Mouse (Mus musculus) cerebellum, adult 2 months (tissue): ENCODE results near the gene Krtap5-5. TPM values are rescaled to one million over a fixed set of nuclear protein-coding genes. Genes with fewer than 3 reads are reported as not detected.
"Not testable (repeated sequence)": the region's sequence is repeated elsewhere in the genome, so short reads cannot be mapped to it uniquely, and the experiment has no call there.

Experiments used
- DNase-seq, 2 experiments: peaks; one replicate each; pipeline ENCODE4 v3.0.0; 2021
- H3K27ac ChIP-seq: fragments of 200-500 bp; 2 replicates; pipeline ENCODE4 v1.5.1; 2012; ENCODE audit warnings: low read length, control low read depth, inconsistent platforms; ENCODE audit not compliant: insufficient read depth
- H3K27me3 ChIP-seq: fragments of 200-500 bp; 2 replicates; pipeline ENCODE4 v1.6.1; 2012; ENCODE audit warnings: inconsistent platforms, mild to moderate bottlenecking, low read length, moderate library complexity; ENCODE audit not compliant: control insufficient read depth, insufficient read depth
- H3K4me1 ChIP-seq: fragments of 200-500 bp; 2 replicates; pipeline ENCODE4 v1.6.1; 2011; ENCODE audit warnings: low read length; ENCODE audit not compliant: control insufficient read depth, insufficient read depth
- H3K4me3 ChIP-seq: fragments of 200-500 bp; replicated peaks from 2 replicates; pipeline ENCODE3; 2011; ENCODE audit warnings: mild to moderate bottlenecking, low read depth, low read length, control low read depth; ENCODE audit not compliant: insufficient read depth
- CTCF ChIP-seq: fragments of 200-500 bp; IDR thresholded peaks from 2 replicates; pipeline ENCODE4 v1.5.1; 2011; ENCODE audit warnings: low read depth, mild to moderate bottlenecking, control low read depth, low read length, moderate library complexity, borderline replicate concordance; ENCODE audit not compliant: insufficient read depth
- POLR2A ChIP-seq: fragments of 200-500 bp; IDR thresholded peaks from 2 replicates; pipeline ENCODE4 v1.6.1; 2011; ENCODE audit warnings: low read length, control low read depth, borderline replicate concordance; ENCODE audit not compliant: insufficient read depth
- WGBS: fragments of 180-500 bp; shearing (Covaris S2); methylation state at CpG from one replicate; pipeline ENCODE4 v1.1.7; 2018; 5-methylcytosine and 5-hydroxymethylcytosine counted together
- polyA plus RNA-seq: library from polyadenylated mRNA; depleted of rRNA; stranded (reverse); fragments of >200 nt; gene quantifications from 2 replicates; pipeline ENCODE4 v1.2.3, GENCODE M21; 2012

Gene Krtap5-5
- polyA plus RNA-seq, 1 experiment = not detected

DNA sequence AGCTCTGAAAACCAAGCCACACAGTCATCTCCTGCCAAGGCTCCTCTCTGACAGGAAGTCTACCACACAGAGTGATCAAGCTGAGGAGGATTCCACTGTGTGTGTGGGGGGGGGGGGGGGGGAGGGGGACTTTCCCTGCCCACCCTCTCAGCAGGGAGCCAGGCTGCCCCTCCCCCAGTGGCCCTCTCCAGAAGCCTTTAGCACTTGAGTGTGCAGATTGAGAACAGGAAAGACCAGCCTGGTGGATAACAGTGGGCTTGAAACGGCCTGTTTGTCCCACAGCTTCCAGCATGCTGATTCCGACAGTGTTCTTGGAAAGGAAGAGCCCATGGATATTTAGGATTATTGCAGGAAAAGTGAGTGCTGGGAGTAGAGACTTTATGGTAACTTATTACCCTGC, 5.3 kb downstream of the Krtap5-5 start:
- Histone ChIP-seq H3K27ac (no peak overlapping the region), H3K4me1 (no peaks in the 10 kb centered on the region), H3K27me3 (no peaks in the 10 kb centered on the region), H3K4me3 (no peak overlapping the region)
- no peak for TF ChIP-seq CTCF
- TF ChIP-seq POLR2A = no peak
- 38% methylated on average over 2 of the region's 2 CpGs for WGBS
- no peak for DNase-seq

- WGBS = 30% methylated on average over 1 of the region's 1 CpGs
- H3K27me3 ChIP-seq = not testable (repeated sequence)
Measured at GRCm38 (mm10) chr7:142212136-142212535, 17.6 kb downstream of the Krtap5-5 start.

DNA sequence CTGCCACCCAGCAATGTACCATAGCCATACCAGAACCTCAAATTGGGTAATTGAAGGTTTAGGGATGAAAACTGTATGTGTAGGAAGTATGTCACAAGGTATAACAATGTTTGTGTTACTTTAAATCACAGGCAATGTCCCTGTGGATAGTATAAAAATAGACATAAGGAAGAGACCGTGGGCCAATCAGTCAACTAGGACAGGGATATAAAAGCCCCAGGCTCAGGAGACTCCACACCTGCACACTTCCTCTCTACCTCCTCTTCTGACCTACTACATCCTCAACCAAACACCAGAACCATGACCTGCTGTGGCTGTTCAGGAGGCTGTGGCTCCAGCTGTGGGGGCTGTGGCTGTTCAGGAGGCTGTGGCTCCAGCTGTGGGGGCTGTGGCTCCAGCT, 18.2 kb downstream of the Krtap5-5 start, which contains the start of gene Gm7579:
Gm7579 (plus strand) TSS at position 301 of the 400 bp plus-strand sequence.
- Histone ChIP-seq H3K4me1 (no peaks in the 10 kb centered on the region), H3K27me3 (no peaks in the 10 kb centered on the region), H3K27ac (no peak within 1 kb of the TSS), H3K4me3 (no peak within 1 kb of the TSS)
- 71% methylated on average over 1 of the region's 1 CpGs for WGBS
- DNase-seq = no peak
- TF ChIP-seq CTCF (no peak), POLR2A (no peak)

More at GRCm38 (mm10) chr7:142212136-142212535, 17.6 kb downstream of the Krtap5-5 start:
- DNase-seq, H3K4me1 ChIP-seq, H3K27ac ChIP-seq, H3K4me3 ChIP-seq: not testable (repeated sequence)

GRCm38 (mm10) chr7:142206891-142207290, 22.9 kb downstream of the Krtap5-5 start:
- 82% methylated on average over 5 of the region's 5 CpGs for WGBS

DNA sequence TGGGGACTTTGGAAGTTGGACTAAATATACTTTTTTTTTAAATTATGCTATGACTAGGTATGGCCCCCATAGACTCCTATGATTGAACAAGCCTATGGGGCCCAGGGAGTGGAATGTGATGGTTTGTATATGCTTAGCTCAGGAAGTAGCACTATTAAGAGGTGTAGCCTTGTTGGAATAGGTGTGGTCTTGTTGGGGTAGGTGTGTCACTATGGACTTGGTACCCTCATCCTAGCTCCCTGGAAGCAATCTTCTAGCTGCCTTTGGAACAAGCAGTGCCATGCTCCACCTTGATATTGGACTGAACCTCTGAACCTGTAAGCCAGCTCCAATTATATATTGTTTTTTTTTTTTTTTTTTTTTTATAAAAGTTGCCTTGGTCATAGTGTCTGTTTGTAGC, 24.3 kb downstream of the Krtap5-5 start:
- Histone ChIP-seq H3K4me1 (no peaks in the 10 kb centered on the region), H3K27me3 (no peaks in the 10 kb centered on the region), H3K27ac (no peak overlapping the region), H3K4me3 (no peak overlapping the region)
- TF ChIP-seq CTCF (no peak), POLR2A (no peak)
- no peak for DNase-seq

More at GRCm38 (mm10) chr7:142206891-142207290, 22.9 kb downstream of the Krtap5-5 start:
- not testable (repeated sequence) for H3K4me3 ChIP-seq, H3K27me3 ChIP-seq, H3K27ac ChIP-seq, DNase-seq, H3K4me1 ChIP-seq

DNA sequence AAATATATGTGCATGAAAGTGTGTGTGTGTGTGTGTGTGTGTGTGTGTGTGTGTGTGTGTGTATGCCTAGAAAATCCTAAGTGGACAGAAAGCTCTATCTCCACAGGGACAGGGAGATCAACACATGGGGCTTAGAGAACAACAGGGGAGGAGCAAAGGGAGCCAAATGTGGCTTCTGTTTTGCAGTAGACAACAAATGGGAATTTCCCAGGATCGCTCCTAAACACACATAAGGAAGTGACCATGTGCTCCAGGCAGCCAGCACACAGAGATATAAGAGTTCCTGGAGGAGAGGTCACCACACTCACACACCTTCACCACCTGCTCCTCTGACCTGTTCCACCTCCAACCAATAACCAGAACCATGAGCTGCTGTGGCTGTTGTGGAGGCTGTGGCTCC, 28.7 kb downstream of the Krtap5-5 start, which contains the start of gene Krtap5-3:
Krtap5-3 (plus strand) TSS at position 301 of the 400 bp plus-strand sequence.
- no peak for TF ChIP-seq CTCF
- TF ChIP-seq POLR2A = no peak

DNA sequence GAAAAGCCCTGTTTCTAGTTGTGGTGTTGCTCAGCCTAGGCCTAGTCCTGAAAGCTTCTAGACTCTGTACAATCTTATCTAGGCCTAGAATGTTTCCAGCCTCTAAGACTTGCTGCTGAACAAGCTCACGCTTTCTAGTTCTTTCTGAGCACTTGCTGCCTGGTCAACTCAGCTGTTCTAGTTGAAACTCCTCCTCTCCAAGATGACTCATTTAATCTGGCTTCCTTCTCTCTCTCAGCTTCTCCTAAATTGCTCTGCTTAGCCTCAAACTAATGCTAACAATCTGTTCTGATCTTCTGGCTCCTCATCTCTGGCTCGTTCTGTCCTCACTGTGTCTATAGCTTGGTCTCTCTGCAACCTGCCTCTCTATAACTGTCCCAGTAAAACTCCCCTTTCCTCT, 31.0 kb downstream of the Krtap5-5 start:
- H3K27ac ChIP-seq = no peak overlapping the region
- no peak overlapping the region for H3K4me3 ChIP-seq
- WGBS = 66% methylated on average over 2 of the region's 2 CpGs
- no peaks in the 10 kb centered on the region for H3K4me1 ChIP-seq
- no peaks in the 10 kb centered on the region for H3K27me3 ChIP-seq
- DNase-seq = no peak
- TF ChIP-seq POLR2A = no peak
- TF ChIP-seq CTCF = no peak

More for the DNA sequence above, 28.7 kb downstream of the Krtap5-5 start, which contains the start of gene Krtap5-3:
- H3K4me3 ChIP-seq = no peak within 1 kb of the TSS
- no peaks in the 10 kb centered on the region for H3K27me3 ChIP-seq
- no peaks in the 10 kb centered on the region for H3K4me1 ChIP-seq
- 60% methylated on average over 1 of the region's 1 CpGs for WGBS
- no peak within 1 kb of the TSS for H3K27ac ChIP-seq
- no peak for DNase-seq

GRCm38 (mm10) chr7:142190289-142190688, 39.5 kb downstream of the Krtap5-5 start, which contains the start of gene Gm10153:
Gene Gm10153, minus strand, starts transcription at chr7:142190389.
- WGBS = 46% methylated on average over 2 of the region's 2 CpGs
- Histone ChIP-seq H3K27me3 (no peaks in the 10 kb centered on the region), H3K4me3 (no peak within 1 kb of the TSS), H3K27ac (no peak within 1 kb of the TSS), H3K4me1 (no peaks in the 10 kb centered on the region)
- no peak for DNase-seq
- TF ChIP-seq POLR2A (no peak), CTCF (no peak)
